16 mouse cellular contexts compared by ENCODE assay signal in genomic region chr2:166480883-166481282, GRCm38 (mm10).
DNase-seq lines count a peak whose midpoint lies in the region; ATAC-seq lines count a peak whose summit lies in the region.
"Had no signal": no experiment of that assay in that cellular context is flagged by ENCODE, and none has a peak within 500 bp of the region (broad histone marks: within the 10 kb centered on the region; RNA-seq: fewer than 3 reads in every experiment).

No protein-coding gene starts in this region.

- WGBS in forebrain, embryonic 10.5 days, result 89% methylated on average over 5 of the region's 5 CpGs
- WGBS in forebrain, embryonic 16.5 days, result 79% methylated on average over 5 of the region's 5 CpGs
- WGBS in lung, embryonic 15.5 days, result 67% methylated on average over 5 of the region's 5 CpGs
- 74% methylated on average over 5 of the region's 5 CpGs for WGBS in intestine, embryonic 16.5 days

- H3K36me3 ChIP-seq in forebrain, embryonic 10.5 days (replicated peaks), result no peaks in the 10 kb centered on the region
- H3K36me3 ChIP-seq in forebrain, embryonic 16.5 days (ENCODE audit: control insufficient read depth, insufficient read depth), result no peaks in the 10 kb centered on the region
- no peaks in the 10 kb centered on the region for H3K36me3 ChIP-seq in lung, embryonic 15.5 days
- no peaks in the 10 kb centered on the region for H3K36me3 ChIP-seq in intestine, embryonic 16.5 days (ENCODE audit: control insufficient read depth, insufficient read depth, low read length)
- H3K36me3 ChIP-seq: liver, embryonic 12.5 days; neural tube, embryonic 13.5 days had no signal

- no peaks in the 10 kb centered on the region for H3K9me3 ChIP-seq in forebrain, embryonic 10.5 days
- H3K9me3 ChIP-seq in forebrain, embryonic 16.5 days (ENCODE audit: control insufficient read depth, low read length), result no peaks in the 10 kb centered on the region
- no peaks in the 10 kb centered on the region for H3K9me3 ChIP-seq in lung, embryonic 15.5 days
- H3K9me3 ChIP-seq in intestine, embryonic 16.5 days (ENCODE audit: control insufficient read depth, low read length), result no peaks in the 10 kb centered on the region
- H3K9me3 ChIP-seq: liver, embryonic 12.5 days; neural tube, embryonic 13.5 days had no signal

- H3K27me3 ChIP-seq in forebrain, embryonic 10.5 days (ENCODE audit: poor library complexity, severe bottlenecking), result peaks cover 4% of the 10 kb centered on the region; the same call in 1 of the 2 replicates
- no peaks in the 10 kb centered on the region; the same call in 1 of the 2 replicates for H3K27me3 ChIP-seq in forebrain, embryonic 16.5 days (replicated peaks; ENCODE audit: control insufficient read depth, insufficient read depth, low read length)
- H3K27me3 ChIP-seq in lung, embryonic 15.5 days, result no peaks in the 10 kb centered on the region
- H3K27me3 ChIP-seq in intestine, embryonic 16.5 days (replicated peaks; ENCODE audit: control insufficient read depth, insufficient read depth, low read length), result no peaks in the 10 kb centered on the region
- H3K27me3 ChIP-seq: CH12.LX; liver, embryonic 12.5 days had no signal

- H3K27ac ChIP-seq in forebrain, embryonic 10.5 days, result peak overlapping the region; percentile 79; the same call in 1 of the 2 replicates
- no peak overlapping the region for H3K27ac ChIP-seq in forebrain, embryonic 16.5 days (ENCODE audit: low read length)
- H3K27ac ChIP-seq in lung, embryonic 15.5 days, result no peak overlapping the region
- no peak overlapping the region for H3K27ac ChIP-seq in intestine, embryonic 16.5 days (ENCODE audit: low read length)
- H3K27ac ChIP-seq: liver, embryonic 12.5 days; neural tube, embryonic 13.5 days had no signal

- no peak overlapping the region for H3K4me3 ChIP-seq in forebrain, embryonic 10.5 days
- H3K4me3 ChIP-seq in forebrain, embryonic 16.5 days (replicated peaks; ENCODE audit: low read length), result no peak overlapping the region
- H3K4me3 ChIP-seq in lung, embryonic 15.5 days, result no peak overlapping the region
- H3K4me3 ChIP-seq in intestine, embryonic 16.5 days (ENCODE audit: low read length), result no peak overlapping the region
- H3K4me3 ChIP-seq: liver, embryonic 12.5 days; neural tube, embryonic 13.5 days had no signal

- no peak for ATAC-seq in forebrain, embryonic 16.5 days
- 0 out of 2 replicates have a peak, but pooled peaks have one; percentile 8 for ATAC-seq in lung, embryonic 15.5 days (ENCODE audit: borderline replicate concordance, extremely low read depth, low FRiP score, low TSS enrichment)
- peak; percentile 85 for ATAC-seq in granulocyte monocyte progenitor cell, adult 5-6 weeks (replicated peaks; ENCODE audit: poor library complexity, severe bottlenecking)
- ATAC-seq in monocyte, adult 5-6 weeks (replicated peaks; ENCODE audit: insufficient number of reproducible peaks, low FRiP score, low TSS enrichment, poor library complexity, severe bottlenecking), result peak; percentile 83
- ATAC-seq in intestine, embryonic 16.5 days, result no peak
- ATAC-seq: liver, embryonic 12.5 days; lung, postnatal 0 days had no signal

- H3K4me2 ChIP-seq in forebrain, embryonic 16.5 days (ENCODE audit: low read length), result no peak overlapping the region
- no peak overlapping the region for H3K4me2 ChIP-seq in lung, embryonic 15.5 days
- H3K4me2 ChIP-seq in intestine, embryonic 16.5 days (ENCODE audit: low read depth, low read length), result no peak overlapping the region
- H3K4me2 ChIP-seq: liver, embryonic 12.5 days; neural tube, embryonic 13.5 days had no signal

- no peak for DNase-seq in forebrain, embryonic 10.5 days (ENCODE audit: extremely low spot score, low spot score)
- DNase-seq in lung, postnatal 4 days, result no peak
- DNase-seq in kidney, postnatal 10 days, result no peak
- DNase-seq: cerebellum, postnatal 14 days; heart, adult 18-20 months; layer of hippocampus, adult 9-11 months; thymus, adult 2 months had no signal

- no peak overlapping the region for H3K9ac ChIP-seq in forebrain, embryonic 16.5 days (replicated peaks; ENCODE audit: low read depth, low read length)
- H3K9ac ChIP-seq in lung, embryonic 15.5 days, result no peak overlapping the region
- H3K9ac ChIP-seq in intestine, embryonic 16.5 days (ENCODE audit: low read depth, low read length), result no peak overlapping the region
- H3K9ac ChIP-seq: liver, embryonic 12.5 days; neural tube, embryonic 13.5 days had no signal

- peaks cover 60% of the 10 kb centered on the region for H3K4me1 ChIP-seq in forebrain, embryonic 10.5 days
- H3K4me1 ChIP-seq in forebrain, embryonic 16.5 days (replicated peaks; ENCODE audit: control insufficient read depth, insufficient read depth, low read length), result peaks cover 2% of the 10 kb centered on the region; the same call in 1 of the 2 replicates
- peaks cover 6% of the 10 kb centered on the region; the same call in 1 of the 2 replicates for H3K4me1 ChIP-seq in lung, embryonic 15.5 days
- peaks cover 13% of the 10 kb centered on the region for H3K4me1 ChIP-seq in intestine, embryonic 16.5 days (ENCODE audit: control insufficient read depth, insufficient read depth, low read length)
- H3K4me1 ChIP-seq: liver, embryonic 12.5 days had no signal

Comparison
In these comparisons a context has a peak if more than half of its experiments do, and no peak if none do; other contexts are left out.
1. ATAC-seq: peak in lung, embryonic 15.5 days (single experiment), granulocyte monocyte progenitor cell, adult 5-6 weeks (single experiment) and monocyte, adult 5-6 weeks (single experiment); none in forebrain, embryonic 16.5 days (single experiment) and intestine, embryonic 16.5 days (single experiment).